In genomic region chr4:149254827-149255226, GRCm38 (mm10) we compare ENCODE assay signal across 11 mouse cellular contexts. TPM values are rescaled to one million over a fixed set of nuclear protein-coding genes. Genes with fewer than 3 reads are reported as not detected.
DNase-seq lines count a peak whose midpoint lies in the region; ATAC-seq and TF ChIP-seq lines count a peak whose summit lies in the region.
"Had no signal": no experiment of that assay in that cellular context is flagged by ENCODE, and none has a peak within 500 bp of the region (broad histone marks: within the 10 kb centered on the region; RNA-seq: fewer than 3 reads in every experiment).

No protein-coding gene starts in this region.

- DNase-seq in heart, postnatal 14 days = no peak
- DNase-seq in hindbrain, embryonic 10.5 days (ENCODE audit: low spot score) = no peak
- no peak for DNase-seq in right cerebral cortex, postnatal 25 days
- no peak for DNase-seq in kidney, adult 2 months
- no peak for DNase-seq in gastrocnemius, postnatal 10 days
- DNase-seq: cerebellum, adult 9-10 months; kidney, adult 18-20 months had no signal

- H3K4me2 ChIP-seq in heart, embryonic 11.5 days = no peak overlapping the region
- no peak overlapping the region for H3K4me2 ChIP-seq in midbrain, embryonic 13.5 days (replicated peaks)
- H3K4me2 ChIP-seq: embryonic facial prominence, embryonic 12.5 days had no signal

- no peaks in the 10 kb centered on the region for H3K27me3 ChIP-seq in heart, embryonic 11.5 days (ENCODE audit: control insufficient read depth, insufficient read depth, low read length)
- no peaks in the 10 kb centered on the region for H3K27me3 ChIP-seq in hindbrain, embryonic 10.5 days (ENCODE audit: insufficient read depth, poor library complexity, severe bottlenecking)
- H3K27me3 ChIP-seq in midbrain, embryonic 13.5 days = no peaks in the 10 kb centered on the region
- no peaks in the 10 kb centered on the region for H3K27me3 ChIP-seq in kidney, adult 2 months (replicated peaks; ENCODE audit: control insufficient read depth, insufficient read depth, low read length)
- H3K27me3 ChIP-seq: embryonic facial prominence, embryonic 12.5 days had no signal

- no peak overlapping the region for H3K4me3 ChIP-seq in heart, embryonic 11.5 days (ENCODE audit: low read depth, low read length)
- H3K4me3 ChIP-seq in cortical plate, adult 2 months (ENCODE audit: insufficient read depth, low read length) = no peak overlapping the region
- no peak overlapping the region for H3K4me3 ChIP-seq in hindbrain, embryonic 10.5 days
- H3K4me3 ChIP-seq in midbrain, embryonic 13.5 days (replicated peaks) = no peak overlapping the region
- H3K4me3 ChIP-seq in kidney, adult 2 months (ENCODE audit: insufficient read depth, low read depth, low read length) = no peak overlapping the region
- H3K4me3 ChIP-seq: embryonic facial prominence, embryonic 12.5 days had no signal

- no peaks in the 10 kb centered on the region for H3K9me3 ChIP-seq in heart, embryonic 11.5 days (replicated peaks; ENCODE audit: control insufficient read depth, low read length)
- no peaks in the 10 kb centered on the region for H3K9me3 ChIP-seq in hindbrain, embryonic 10.5 days
- H3K9me3 ChIP-seq in midbrain, embryonic 13.5 days = no peaks in the 10 kb centered on the region
- H3K9me3 ChIP-seq: embryonic facial prominence, embryonic 12.5 days had no signal

- H3K27ac ChIP-seq in heart, embryonic 11.5 days (ENCODE audit: low read depth, low read length) = peak overlapping the region; percentile 66; the same call in 1 of the 2 replicates
- peak overlapping the region; percentile 19; the same call in 1 of the 2 replicates for H3K27ac ChIP-seq in cortical plate, adult 2 months (ENCODE audit: insufficient read depth, low read length)
- peak overlapping the region; percentile 88 for H3K27ac ChIP-seq in hindbrain, embryonic 10.5 days
- H3K27ac ChIP-seq in midbrain, embryonic 13.5 days = peak overlapping the region; percentile 78
- H3K27ac ChIP-seq in kidney, adult 2 months (ENCODE audit: insufficient read depth, low read depth, low read length) = no peak overlapping the region

- H3K9ac ChIP-seq in heart, embryonic 11.5 days (ENCODE audit: low read depth, low read length) = no peak overlapping the region
- no peak overlapping the region for H3K9ac ChIP-seq in midbrain, embryonic 13.5 days (replicated peaks)
- H3K9ac ChIP-seq: embryonic facial prominence, embryonic 12.5 days had no signal

- ATAC-seq in heart, embryonic 11.5 days (replicated peaks; ENCODE audit: insufficient number of reproducible peaks, low FRiP score, low TSS enrichment) = no peak
- 0 out of 2 replicates have a peak, but pooled peaks have one; percentile 44 for ATAC-seq in midbrain, embryonic 13.5 days

- 88% methylated on average over 4 of the region's 4 CpGs for WGBS in heart, embryonic 11.5 days (ENCODE audit: insufficient replicate concordance)
- WGBS in hindbrain, embryonic 10.5 days = 66% methylated on average over 4 of the region's 4 CpGs
- WGBS in midbrain, embryonic 13.5 days = 43% methylated on average over 4 of the region's 4 CpGs
- WGBS in kidney, adult 2 months = 85% methylated on average over 4 of the region's 4 CpGs

- TF ChIP-seq POLR2A in cortical plate, adult 2 months (IDR thresholded peaks at IDR 0.05; ENCODE audit: extremely low read depth, insufficient read depth, low read length) = no peak
- TF ChIP-seq POLR2A in kidney, adult 2 months (IDR thresholded peaks at IDR 0.05; ENCODE audit: low read depth, low read length) = no peak

- H3K36me3 ChIP-seq in heart, embryonic 11.5 days (ENCODE audit: control insufficient read depth, insufficient read depth, low read length) = peaks cover 10% of the 10 kb centered on the region; the same call in 1 of the 2 replicates
- peaks cover 78% of the 10 kb centered on the region for H3K36me3 ChIP-seq in hindbrain, embryonic 10.5 days
- peaks cover 62% of the 10 kb centered on the region for H3K36me3 ChIP-seq in midbrain, embryonic 13.5 days
- H3K36me3 ChIP-seq in kidney, adult 2 months (ENCODE audit: control insufficient read depth, insufficient read depth, low read length) = no peaks in the 10 kb centered on the region; the same call in none of the 2 replicates

- intact Hi-C loops in heart, postnatal 14 days (cut with DNase I) = loop anchor here (5.0 kb wide), 1 partner anchor 52 kb away; the partner anchor contains the start of gene Kif1b

- TF ChIP-seq CTCF in cortical plate, adult 2 months (IDR thresholded peaks at IDR 0.05; ENCODE audit: extremely low read depth, insufficient read depth, low read length) = no peak
- no peak for TF ChIP-seq CTCF in kidney, adult 2 months (conservative IDR thresholded peaks at IDR 0.05; ENCODE audit: insufficient read depth, insufficient read length, low read depth, low read length)

- H3K4me1 ChIP-seq in heart, embryonic 11.5 days (ENCODE audit: control insufficient read depth, insufficient read depth, low read length) = peaks cover 7% of the 10 kb centered on the region
- H3K4me1 ChIP-seq in cortical plate, adult 2 months (ENCODE audit: control insufficient read depth, insufficient read depth, low read length) = peaks cover 10% of the 10 kb centered on the region
- peaks cover 27% of the 10 kb centered on the region for H3K4me1 ChIP-seq in hindbrain, embryonic 10.5 days (replicated peaks)
- H3K4me1 ChIP-seq in midbrain, embryonic 13.5 days (replicated peaks) = peaks cover 29% of the 10 kb centered on the region
- H3K4me1 ChIP-seq in kidney, adult 2 months (ENCODE audit: control insufficient read depth, insufficient read depth, low read length) = no peaks in the 10 kb centered on the region
- H3K4me1 ChIP-seq: embryonic facial prominence, embryonic 12.5 days had no signal

RNA-seq across cellular contexts. Expression of gene Kif1b, which starts 52.7 kb away (rescaled TPM):
- polyA plus RNA-seq in heart, embryonic 11.5 days (2014; fragmentation: Nextera tagmentation; extraction: Ambion mirVana) = 47.8 and 49.6 TPM in 2 replicates
- total RNA-seq in heart, postnatal 14 days (2021) = 100 to 1,000 TPM; 134 to 138 TPM
- 229 and 234 TPM in 2 replicates for polyA plus RNA-seq in cortical plate, adult 2 months (2012; rRNA removed)
- polyA plus RNA-seq in hindbrain, embryonic 10.5 days (2016; fragmentation: Nextera tagmentation; extraction: Ambion mirVana) = 77.1 and 90.9 TPM in 2 replicates
- polyA plus RNA-seq in midbrain, embryonic 13.5 days (2015; fragmentation: Nextera tagmentation; extraction: Ambion mirVana) = 160 and 164 TPM in 2 replicates
- 31.1 and 35.8 TPM in 2 replicates for polyA plus RNA-seq in kidney, adult 2 months (2012; rRNA removed)
- 100 to 1,000 TPM; 245 to 257 TPM for total RNA-seq in gastrocnemius, postnatal 10 days (2021)
